Mouse (Mus musculus) left cerebral cortex, adult 18-20 months (tissue): Measurements from ENCODE around the gene Ccser2. TPM values are rescaled to one million over a fixed set of nuclear protein-coding genes. Genes with fewer than 3 reads are reported as not detected.
A peak's percentile ranks its signal among the peaks of the same experiment; 100 is the strongest.

Experiments used
- DNase-seq, 2 experiments: peaks; one replicate each; pipeline ENCODE4 v3.0.0; 2021 to 2022; ENCODE audit warnings: low spot score in 2 of 2, mixed read lengths in 1 of 2
- total RNA-seq, 2 experiments: library from RNA; stranded (reverse); gene quantifications; 2 replicates each; pipeline ENCODE4 v1.2.3; 2021

Ccser2 gene
- total RNA-seq, 2 experiments from 2014 or later: 85.1 to 86.8 TPM

DNA sequence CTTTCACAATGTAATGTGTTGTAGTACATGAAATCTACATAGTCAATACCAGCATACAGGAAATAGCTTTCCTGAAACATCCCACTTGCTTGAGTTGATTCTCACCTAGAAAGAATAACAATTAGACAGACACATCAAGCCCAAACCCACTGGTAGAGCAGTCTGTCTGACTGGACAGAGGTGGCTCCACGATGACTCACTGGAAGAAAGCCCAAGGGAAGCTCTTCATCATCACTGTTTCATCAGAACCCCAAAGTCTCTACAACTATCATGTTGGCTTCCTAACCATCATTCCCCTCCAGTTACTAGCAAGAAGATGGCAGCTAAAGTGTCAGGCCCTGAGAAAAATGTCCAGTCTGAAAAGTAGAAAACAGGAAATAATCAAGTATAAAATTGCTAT is 83.5 kb downstream of the Ccser2 start:
- no peak for DNase-seq

DNA sequence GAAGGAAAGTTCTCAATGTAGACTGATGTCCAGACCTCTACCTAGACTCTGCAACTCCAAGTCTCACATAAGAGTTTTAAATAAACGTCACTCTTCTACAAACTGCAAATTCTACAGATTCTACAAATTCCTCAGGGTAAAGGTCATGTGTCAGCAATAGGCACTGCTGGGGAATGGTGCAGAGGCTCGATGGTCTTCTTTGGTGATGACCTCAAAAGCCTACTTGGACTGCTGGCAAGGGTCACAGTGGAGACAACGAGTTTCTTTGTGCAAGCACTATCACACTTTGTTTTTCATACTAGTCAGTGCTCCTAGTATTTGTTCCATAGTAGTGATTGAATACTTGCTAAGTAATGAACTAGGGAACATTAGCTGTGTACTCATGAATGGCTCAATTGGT is 85.0 kb downstream of the Ccser2 start:
- no peak for DNase-seq

DNA sequence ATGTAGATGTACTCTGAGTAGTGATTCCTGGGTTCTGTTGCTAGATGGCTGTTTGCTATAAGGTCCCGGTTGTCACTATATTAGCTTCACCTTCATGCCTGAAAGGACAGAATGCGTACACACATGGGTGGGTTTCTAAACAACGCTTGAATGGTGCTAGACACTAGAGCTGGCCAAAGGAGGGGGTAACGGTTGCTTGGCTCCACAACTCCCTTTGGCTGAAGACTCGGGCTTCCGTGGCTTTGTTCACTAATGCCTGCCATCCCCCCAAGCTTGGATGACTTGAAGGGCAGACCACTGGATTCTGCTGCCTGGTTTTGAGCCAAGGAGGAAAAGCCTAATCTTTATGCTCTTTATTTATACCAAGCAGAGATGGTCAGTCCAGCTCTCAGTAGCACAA is 98.3 kb downstream of the Ccser2 start:
- DNase-seq: no peak

DNA sequence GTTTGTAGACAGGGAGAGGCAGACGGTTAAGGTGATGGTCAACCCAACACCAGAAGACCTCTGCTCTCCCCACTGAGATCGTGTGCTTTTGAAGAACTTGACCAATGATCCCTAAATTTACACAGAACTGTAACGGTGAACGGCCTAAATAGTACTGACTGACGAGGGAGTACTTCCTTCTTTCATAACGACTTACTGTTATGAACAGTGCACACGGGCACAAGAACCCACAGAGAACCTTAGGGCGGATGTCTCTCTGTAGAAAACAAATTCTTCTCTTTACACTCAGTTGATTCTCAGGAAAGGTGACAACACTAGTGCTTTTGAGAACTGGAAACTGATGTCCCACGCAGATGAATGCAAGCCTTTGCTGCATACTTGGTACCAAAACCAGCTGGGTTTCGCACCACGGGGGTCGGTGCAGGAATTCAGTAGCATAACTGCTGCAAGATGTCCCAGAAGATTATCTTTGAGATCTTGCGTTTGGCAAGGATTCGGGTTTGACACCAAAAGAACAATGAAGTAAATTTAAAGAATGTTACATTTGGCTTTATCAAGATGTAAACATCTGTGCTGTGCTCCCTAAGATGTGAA is 99.7 kb downstream of the Ccser2 start:
- DNase-seq: no peak

DNA sequence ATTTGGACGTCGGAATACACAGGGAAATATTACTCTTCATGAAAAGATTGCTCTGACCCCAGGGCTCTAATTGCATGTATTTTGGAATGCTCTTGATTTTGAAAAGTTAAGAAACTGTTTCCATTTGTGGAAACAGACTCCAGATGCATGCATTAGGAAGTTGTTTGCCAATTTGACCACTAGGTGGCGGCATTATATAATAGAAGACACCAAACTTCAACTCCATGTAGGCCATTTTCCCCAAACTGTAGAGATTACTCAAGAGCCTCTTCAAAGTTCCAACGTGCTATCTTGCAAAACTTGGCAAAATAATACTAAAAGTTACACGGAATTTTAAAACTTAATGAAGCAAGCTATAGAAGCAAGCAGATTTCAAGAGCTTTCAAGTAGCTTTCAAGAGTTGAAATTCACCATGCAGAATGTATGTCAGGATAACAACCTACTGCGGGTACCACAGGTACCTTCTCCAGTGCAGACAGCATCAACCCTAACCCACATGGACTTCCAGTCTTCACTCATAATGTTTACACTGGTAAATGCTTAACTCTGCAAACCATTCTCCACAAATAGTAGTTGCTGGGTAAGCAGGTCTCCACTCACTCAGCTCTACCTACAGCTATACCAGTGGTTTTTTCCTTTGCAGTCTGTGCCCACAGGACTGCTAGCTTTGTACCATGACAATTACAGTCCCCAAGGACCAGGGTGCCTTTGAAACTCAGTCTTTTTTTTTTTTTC is 101.4 kb downstream of the Ccser2 start:
- DNase-seq: peak; percentile 58 to 74

DNA sequence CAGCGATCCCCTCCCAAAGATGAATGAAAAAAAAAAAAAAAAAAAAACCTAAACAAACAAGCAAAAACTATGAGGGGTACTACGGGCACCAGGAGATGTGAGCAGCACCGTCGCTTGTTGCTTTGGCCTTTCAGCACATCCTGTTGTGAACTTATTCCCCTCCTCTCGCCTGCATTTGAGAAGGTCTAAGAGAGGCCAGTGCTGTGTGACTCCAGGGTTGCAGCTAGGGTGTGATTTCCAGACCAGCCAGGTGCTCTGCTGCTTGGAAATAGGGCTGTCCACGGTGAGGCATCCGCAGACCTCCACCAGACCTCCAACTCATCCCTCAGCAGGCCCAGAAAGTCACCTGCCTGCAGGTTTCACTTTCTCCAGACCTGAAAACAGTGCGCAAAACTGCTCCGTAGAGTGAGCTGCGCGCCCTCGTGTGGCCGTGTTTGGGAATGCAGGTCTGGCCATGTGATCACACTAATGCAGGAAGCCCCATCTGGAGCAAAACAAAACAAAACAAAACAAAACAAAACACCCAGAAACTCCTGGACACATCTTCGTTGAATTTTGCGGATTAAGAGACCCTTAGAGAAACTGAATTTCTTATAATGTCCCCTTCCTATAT is 104.6 kb downstream of the Ccser2 start:
- peak; percentile 86 to 93 for DNase-seq

DNA sequence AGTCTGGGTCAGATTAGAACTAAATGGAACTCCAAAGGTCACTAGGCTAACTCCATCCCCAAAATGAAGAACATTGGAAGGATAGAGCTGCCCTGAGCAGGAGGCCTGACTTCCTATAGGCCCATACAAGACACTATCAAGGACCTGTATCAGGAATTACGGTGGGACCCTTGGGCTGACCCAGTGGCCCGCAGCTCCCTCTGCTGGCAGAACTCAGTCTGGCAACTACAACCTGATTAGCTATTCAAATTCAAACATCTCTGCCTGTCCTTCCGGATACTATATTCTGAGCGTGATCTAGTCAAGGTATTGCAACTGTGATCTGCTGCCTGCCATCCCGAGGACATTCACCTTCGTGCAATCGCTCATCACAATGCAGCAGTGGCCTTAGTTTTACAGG is 106.2 kb downstream of the Ccser2 start:
- DNase-seq: peak; percentile 38 to 62

DNA sequence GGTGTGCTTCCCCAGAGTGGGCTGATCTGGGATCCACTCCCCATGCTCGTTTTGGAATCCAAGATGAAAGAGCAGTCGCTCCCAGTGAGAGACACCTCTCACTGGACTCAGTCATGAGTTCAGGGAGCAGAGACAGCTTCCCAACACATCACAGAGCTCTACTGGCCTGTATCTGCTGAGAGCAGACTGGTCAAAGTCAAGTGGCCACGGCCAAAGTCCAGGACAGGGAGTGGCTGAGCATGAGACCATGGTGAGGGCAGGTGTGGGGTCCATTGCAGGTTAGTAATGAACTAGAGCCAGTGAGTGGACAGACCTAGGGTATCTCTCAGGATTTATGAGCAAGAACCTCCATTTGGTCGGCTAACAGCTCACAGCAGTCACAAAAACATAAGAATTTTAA is 109.6 kb downstream of the Ccser2 start:
- DNase-seq: no peak

DNA sequence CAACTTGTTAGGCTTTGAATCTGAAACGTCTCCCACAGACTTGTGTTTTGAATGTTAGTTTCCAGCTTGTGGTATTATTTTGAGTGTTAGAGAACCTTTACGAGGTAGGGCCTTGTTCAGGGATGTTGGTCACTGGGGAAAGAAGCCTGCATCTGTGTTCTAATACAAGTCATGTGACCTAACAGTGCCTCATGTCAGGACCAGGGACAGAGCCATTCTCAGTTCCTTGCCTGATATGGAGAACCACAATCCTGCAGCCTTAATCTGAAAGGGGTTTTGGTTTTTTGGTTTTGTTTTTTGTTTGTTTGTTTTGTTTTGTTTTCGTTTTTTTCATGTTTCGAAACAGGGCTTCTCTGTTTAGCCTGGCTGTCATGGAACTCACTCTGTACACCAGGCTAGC is 115.6 kb downstream of the Ccser2 start:
- DNase-seq: no peak

DNA sequence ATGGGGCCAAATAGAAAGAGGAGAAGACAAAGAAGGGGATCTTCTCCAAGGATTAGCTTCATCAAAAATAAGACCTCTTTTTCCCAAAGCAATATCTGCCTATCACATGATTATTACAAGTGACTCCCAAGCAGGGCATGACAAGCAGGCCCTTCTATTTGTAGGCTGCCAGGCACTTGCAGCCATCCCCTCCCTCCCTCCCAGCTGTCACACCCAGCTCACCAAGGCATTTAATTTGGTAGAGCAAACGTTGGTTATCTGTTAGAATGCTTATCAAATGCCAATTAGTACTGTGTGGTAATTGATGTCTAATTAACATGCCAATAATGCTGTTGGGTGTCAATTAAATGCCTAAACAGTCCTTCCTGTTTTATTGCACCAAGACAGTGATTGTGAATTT is 119.7 kb downstream of the Ccser2 start:
- DNase-seq: no peak

Other genes with a start within 250 kb of the Ccser2 start
- gene Rgr, start 80.2 kb upstream of the Ccser2 start, total RNA-seq: not detected
- not detected for gene Lrit1, start 86.1 kb upstream of the Ccser2 start, total RNA-seq
- not detected for gene Lrit2, start 99.2 kb upstream of the Ccser2 start, total RNA-seq
- 10 to 100 TPM; 15.5 to 17.2 TPM for gene Cdhr1, start 129.6 kb upstream of the Ccser2 start, total RNA-seq
- 1 to 10 TPM in 1 of 2 experiments, under 1 TPM in 1; 0.74 to 1.1 TPM for gene 2610528A11Rik, start 145.2 kb upstream of the Ccser2 start, total RNA-seq
- 100 to 1,000 TPM; 446 to 487 TPM for gene Ghitm, start 166.5 kb upstream of the Ccser2 start, total RNA-seq